Mouse (Mus musculus): ENCODE measurements around the gene Arsg. TPM values are rescaled to one million over a fixed set of nuclear protein-coding genes. Genes with fewer than 3 reads are reported as not detected.

The Arsg gene
- total RNA-seq, 1 experiment from 2014 or later: 1.8 TPM

- ATAC-seq (replicated peaks; ENCODE audit: low read depth, poor library complexity, severe bottlenecking): no peak
These were observed 63.8 kb downstream of the Arsg start for GRCm38 (mm10) chr11:109536939-109537338.

- ATAC-seq (replicated peaks; ENCODE audit: low read depth, poor library complexity, severe bottlenecking): no peak
These were observed 66.1 kb downstream of the Arsg start for GRCm38 (mm10) chr11:109539290-109539689.

GRCm38 (mm10) chr11:109543466-109543865, 70.3 kb downstream of the Arsg start:
- ATAC-seq (replicated peaks; ENCODE audit: low read depth, poor library complexity, severe bottlenecking): no peak

- no peak for ATAC-seq (replicated peaks; ENCODE audit: low read depth, poor library complexity, severe bottlenecking)
These were observed 71.3 kb downstream of the Arsg start for GRCm38 (mm10) chr11:109544432-109544831.

GRCm38 (mm10) chr11:109545265-109545664, 72.1 kb downstream of the Arsg start:
- peak; percentile 59; the same call in 1 of the 2 replicates for ATAC-seq (replicated peaks; ENCODE audit: low read depth, poor library complexity, severe bottlenecking)

GRCm38 (mm10) chr11:109545700-109546143, 72.5 kb downstream of the Arsg start:
- ATAC-seq (replicated peaks; ENCODE audit: low read depth, poor library complexity, severe bottlenecking): peak; percentile 9; the same call in 1 of the 2 replicates

- no peak for ATAC-seq (replicated peaks; ENCODE audit: low read depth, poor library complexity, severe bottlenecking)
These were observed 73.3 kb downstream of the Arsg start for GRCm38 (mm10) chr11:109546305-109547001.

- ATAC-seq (replicated peaks; ENCODE audit: low read depth, poor library complexity, severe bottlenecking): no peak
These were observed 74.5 kb downstream of the Arsg start for GRCm38 (mm10) chr11:109547652-109548051.

- ATAC-seq (replicated peaks; ENCODE audit: low read depth, poor library complexity, severe bottlenecking): peak; percentile 40
These were observed 76.6 kb downstream of the Arsg start for GRCm38 (mm10) chr11:109549599-109550290.

GRCm38 (mm10) chr11:109553921-109554320, 80.7 kb downstream of the Arsg start:
- no peak for ATAC-seq (replicated peaks; ENCODE audit: low read depth, poor library complexity, severe bottlenecking)

GRCm38 (mm10) chr11:109554443-109554842, 81.3 kb downstream of the Arsg start:
- no peak for ATAC-seq (replicated peaks; ENCODE audit: low read depth, poor library complexity, severe bottlenecking)

- no peak for ATAC-seq (replicated peaks; ENCODE audit: low read depth, poor library complexity, severe bottlenecking)
These were observed 83.0 kb downstream of the Arsg start for GRCm38 (mm10) chr11:109556130-109556529.

GRCm38 (mm10) chr11:109557419-109557818, 84.2 kb downstream of the Arsg start:
- ATAC-seq (replicated peaks; ENCODE audit: low read depth, poor library complexity, severe bottlenecking): peak; percentile 27; the same call in 1 of the 2 replicates

GRCm38 (mm10) chr11:109559241-109559640, 86.1 kb downstream of the Arsg start:
- no peak for ATAC-seq (replicated peaks; ENCODE audit: low read depth, poor library complexity, severe bottlenecking)

GRCm38 (mm10) chr11:109560793-109561257, 87.7 kb downstream of the Arsg start:
- ATAC-seq (replicated peaks; ENCODE audit: low read depth, poor library complexity, severe bottlenecking): peak; percentile 71

GRCm38 (mm10) chr11:109561445-109561844, 88.3 kb downstream of the Arsg start:
- ATAC-seq (replicated peaks; ENCODE audit: low read depth, poor library complexity, severe bottlenecking): no peak

GRCm38 (mm10) chr11:109563708-109564107, 90.5 kb downstream of the Arsg start:
- no peak for ATAC-seq (replicated peaks; ENCODE audit: low read depth, poor library complexity, severe bottlenecking)

- ATAC-seq (replicated peaks; ENCODE audit: low read depth, poor library complexity, severe bottlenecking): peak; percentile 45; the same call in 1 of the 2 replicates
These were observed 91.5 kb downstream of the Arsg start for GRCm38 (mm10) chr11:109564466-109565214.

GRCm38 (mm10) chr11:109569007-109569618, 95.9 kb downstream of the Arsg start:
- no peak for ATAC-seq (replicated peaks; ENCODE audit: low read depth, poor library complexity, severe bottlenecking)

- ATAC-seq (replicated peaks; ENCODE audit: low read depth, poor library complexity, severe bottlenecking): no peak
These were observed 96.6 kb downstream of the Arsg start for GRCm38 (mm10) chr11:109569809-109570208.

Measured in common myeloid progenitor, adult 5-6 weeks (primary cell).